Mouse (Mus musculus) heart, postnatal 14 days (tissue): ENCODE measurements around the gene Gm4707. TPM values are rescaled to one million over a fixed set of nuclear protein-coding genes. Genes with fewer than 3 reads are reported as not detected.
A peak's percentile ranks its signal among the peaks of the same experiment; 100 is the strongest.
"Not testable (repeated sequence)": the region's sequence is repeated elsewhere in the genome, so short reads cannot be mapped to it uniquely, and the experiment has no call there.

Experiments used
- DNase-seq, 2 experiments: peaks; one replicate each; pipeline ENCODE4 v3.0.0; 2021 to 2022
- intact Hi-C: fragments of 180-260 bp; cut with DNase I; formaldehyde crosslinking; loops from one replicate; pipeline ENCODE4 v1.15.1; 2025
- long read RNA-seq, 2 experiments: library from polyadenylated mRNA; stranded (forward); transcript quantifications; one replicate each; pipeline ENCODE4 v2.0.0; 2021
- total RNA-seq, 2 experiments: library from RNA; stranded (reverse); gene quantifications; 2 replicates each; pipeline ENCODE4 v1.2.3; 2021

Gene Gm4707
- 1 to 10 TPM in 1 of 2 experiments, under 1 TPM in 1; 0.88 to 1.6 TPM for total RNA-seq
- long read RNA-seq, experiment 1 = 0 reads
- long read RNA-seq, experiment 2 = 0 reads

DNA sequence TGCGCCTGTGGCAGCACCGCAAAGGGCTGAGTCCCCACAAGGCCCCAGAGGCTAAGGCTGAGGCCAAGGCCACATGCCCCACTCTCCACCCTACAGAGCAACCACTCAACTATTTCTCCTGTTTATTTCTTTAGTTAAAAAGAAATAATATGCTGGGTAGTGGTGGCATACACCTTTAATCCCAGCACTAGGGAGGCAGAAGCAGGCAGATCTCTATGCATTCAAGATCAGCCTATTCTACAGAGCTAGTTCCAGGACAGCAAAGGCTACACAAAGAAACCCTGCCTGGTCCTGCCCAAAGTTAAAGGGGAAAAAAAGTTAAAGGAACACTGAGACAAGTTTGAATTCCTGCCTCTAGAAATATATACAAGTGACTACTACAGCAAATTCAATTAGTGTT is at the start of gene Gm4707:
Gm4707 (minus strand) TSS at position 101 of the 400 bp plus-strand sequence.
- intact Hi-C loops = no loop called here
- DNase-seq = no peak

GRCm38 (mm10) chr17:71506832-71507231 is 47.1 kb upstream of the Gm4707 start:
- intact Hi-C loops = no loop called here
- no peak for DNase-seq

DNA sequence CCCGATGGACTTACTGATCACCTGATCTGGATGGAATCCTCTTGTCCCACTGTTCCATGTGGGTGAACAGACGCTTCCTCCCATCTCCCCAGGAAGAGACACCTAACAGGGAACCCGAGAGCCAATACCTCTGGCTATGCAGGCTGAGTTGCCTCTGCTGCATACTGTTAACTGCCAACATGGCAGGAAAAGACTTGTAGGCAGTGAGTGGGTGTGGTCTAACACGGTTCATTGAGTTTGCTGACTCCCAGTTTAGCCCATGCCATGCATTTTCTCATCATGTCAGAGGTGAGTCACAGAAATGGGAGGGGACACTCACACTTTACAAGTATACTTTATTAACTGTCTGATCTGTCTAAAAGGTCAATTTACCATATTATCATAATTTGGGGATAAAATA is 36.1 kb upstream of the Gm4707 start:
- intact Hi-C loops = no loop called here
- DNase-seq = no peak

DNA sequence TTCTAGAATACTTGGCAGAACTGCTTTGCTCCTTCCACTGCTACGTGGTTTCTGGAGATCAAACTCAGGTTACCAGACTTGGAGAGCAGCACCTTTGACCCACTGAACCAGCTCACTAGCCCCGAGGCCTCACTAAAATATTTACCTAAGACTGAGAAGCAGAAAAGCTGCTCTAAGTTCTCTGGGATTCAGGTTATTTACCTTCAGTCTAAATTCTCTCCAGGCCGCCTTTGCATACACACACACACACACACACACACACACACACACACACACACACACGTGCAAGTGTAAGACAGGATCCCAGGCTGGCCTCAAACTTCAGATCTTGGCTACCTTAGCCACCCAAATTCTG is 31.6 kb upstream of the Gm4707 start:
- intact Hi-C loops = no loop called here
- DNase-seq = no peak

DNA sequence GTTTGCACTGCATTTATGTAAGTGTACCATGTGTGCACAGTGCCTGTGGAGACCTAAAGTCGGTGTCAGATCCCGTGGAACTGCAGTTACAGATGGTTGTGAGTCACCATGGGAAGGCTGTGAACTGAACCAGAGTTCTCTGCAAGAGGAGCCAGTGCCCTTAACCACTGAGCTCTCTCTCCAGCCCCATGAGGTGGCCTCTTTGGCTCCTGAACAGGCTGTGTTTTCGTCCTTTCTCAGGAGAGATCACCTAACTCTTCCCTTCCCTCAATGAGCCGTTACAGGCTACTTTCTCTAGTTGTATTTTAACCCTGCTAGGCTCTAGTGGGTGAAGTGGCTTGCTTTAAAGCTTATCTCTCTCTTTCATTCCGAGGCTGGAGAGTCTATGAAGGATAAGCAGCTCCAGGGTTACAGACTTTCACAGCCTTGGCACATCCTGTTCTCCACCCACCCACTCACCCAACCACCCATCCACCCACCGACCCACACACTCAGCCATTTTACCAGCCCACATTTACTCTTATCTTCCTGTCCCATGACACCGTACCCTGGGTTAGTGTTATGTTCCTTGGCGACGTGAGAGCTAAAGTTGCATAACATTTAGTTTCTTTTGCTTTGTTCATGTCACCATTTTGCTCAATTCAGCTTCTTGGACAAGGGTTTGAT is 31.1 kb upstream of the Gm4707 start:
- DNase-seq = no peak
- intact Hi-C loops = no loop called here

GRCm38 (mm10) chr17:71489703-71490461 is 30.2 kb upstream of the Gm4707 start:
- no peak for DNase-seq
- intact Hi-C loops = no loop called here

GRCm38 (mm10) chr17:71486231-71486851 is 26.6 kb upstream of the Gm4707 start:
- DNase-seq = peak; percentile 15 to 16
- intact Hi-C loops = no loop called here

DNA sequence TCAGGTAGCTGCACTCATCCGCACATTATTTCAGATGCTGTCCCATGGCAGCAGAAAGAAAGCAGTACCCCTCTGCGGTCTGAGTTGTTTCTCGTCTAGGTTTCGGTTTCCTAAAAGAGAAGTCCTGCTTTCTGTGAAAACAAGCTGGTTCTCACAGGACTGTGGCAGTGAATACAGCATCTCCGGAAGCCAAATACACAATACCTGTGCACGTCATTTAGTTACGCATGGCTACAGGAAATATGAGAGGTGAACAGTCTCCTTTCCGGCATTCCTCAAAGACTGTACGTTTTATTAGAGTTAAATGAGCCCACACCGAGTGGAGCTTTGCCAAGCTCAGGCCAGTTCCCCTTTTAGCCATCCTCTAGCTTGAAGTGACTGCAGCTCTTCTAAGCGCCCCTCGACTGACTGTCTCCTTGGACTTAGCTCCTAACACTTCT is 26.1 kb upstream of the Gm4707 start:
- peak; percentile 19 to 21 for DNase-seq
- intact Hi-C loops = no loop called here

- intact Hi-C loops = no loop called here
- no peak for DNase-seq
Measured at GRCm38 (mm10) chr17:71484711-71485110, 25.0 kb upstream of the Gm4707 start.

GRCm38 (mm10) chr17:71483418-71484060 is 23.8 kb upstream of the Gm4707 start:
- intact Hi-C loops = no loop called here
- DNase-seq = no peak

DNA sequence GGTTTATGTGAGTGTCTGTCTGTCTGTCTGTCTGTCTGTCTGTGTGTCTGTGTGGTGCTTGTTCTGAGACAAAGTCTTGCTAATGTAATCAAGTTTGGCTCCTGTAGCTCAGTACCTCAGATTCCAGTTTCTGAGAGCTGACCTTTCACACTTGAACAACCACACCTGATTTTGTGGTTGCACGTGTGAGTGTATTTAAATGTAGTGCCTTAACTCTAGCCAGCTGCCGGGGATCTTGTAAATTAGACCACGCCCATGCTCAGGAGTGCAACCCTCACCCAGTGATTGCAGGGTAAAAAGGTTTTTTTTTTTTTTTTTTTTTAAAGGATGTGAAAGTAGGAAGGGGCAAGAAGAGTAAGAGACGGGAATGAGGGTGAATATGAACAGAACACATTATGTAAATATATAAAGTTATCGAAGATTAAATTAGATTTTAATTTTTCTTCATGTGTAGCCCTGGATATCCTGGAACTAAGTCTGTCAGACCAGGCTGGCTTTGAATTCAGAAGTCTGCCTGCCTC is 19.7 kb upstream of the Gm4707 start:
- DNase-seq = no peak
- intact Hi-C loops = loop anchor here (5.0 kb wide), 1 partner anchor 48 kb away; the partner anchor contains the start of gene Ndc80

DNA sequence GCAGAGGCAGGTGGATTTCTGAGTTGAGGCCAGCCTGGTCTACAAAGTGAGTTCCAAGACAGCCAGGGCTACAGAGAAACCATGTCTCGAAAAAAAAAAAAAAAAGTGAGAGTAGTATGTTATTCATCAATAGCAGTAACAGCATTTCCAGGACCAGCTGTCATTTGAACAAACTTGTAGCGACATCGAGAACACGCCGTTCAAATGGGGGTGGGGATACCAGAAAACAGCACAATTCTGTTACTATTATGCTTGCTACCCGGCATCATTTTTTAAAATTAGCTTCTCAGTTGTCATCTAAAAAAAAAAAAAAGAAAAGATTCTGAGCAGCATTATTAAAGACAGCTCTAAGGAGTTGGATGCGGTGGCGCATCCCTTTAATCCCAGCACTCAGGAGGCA is 17.8 kb upstream of the Gm4707 start:
- intact Hi-C loops = loop anchor here (5.0 kb wide), 1 partner anchor 50 kb away; the partner anchor contains the start of gene Ndc80
- DNase-seq = no peak

DNA sequence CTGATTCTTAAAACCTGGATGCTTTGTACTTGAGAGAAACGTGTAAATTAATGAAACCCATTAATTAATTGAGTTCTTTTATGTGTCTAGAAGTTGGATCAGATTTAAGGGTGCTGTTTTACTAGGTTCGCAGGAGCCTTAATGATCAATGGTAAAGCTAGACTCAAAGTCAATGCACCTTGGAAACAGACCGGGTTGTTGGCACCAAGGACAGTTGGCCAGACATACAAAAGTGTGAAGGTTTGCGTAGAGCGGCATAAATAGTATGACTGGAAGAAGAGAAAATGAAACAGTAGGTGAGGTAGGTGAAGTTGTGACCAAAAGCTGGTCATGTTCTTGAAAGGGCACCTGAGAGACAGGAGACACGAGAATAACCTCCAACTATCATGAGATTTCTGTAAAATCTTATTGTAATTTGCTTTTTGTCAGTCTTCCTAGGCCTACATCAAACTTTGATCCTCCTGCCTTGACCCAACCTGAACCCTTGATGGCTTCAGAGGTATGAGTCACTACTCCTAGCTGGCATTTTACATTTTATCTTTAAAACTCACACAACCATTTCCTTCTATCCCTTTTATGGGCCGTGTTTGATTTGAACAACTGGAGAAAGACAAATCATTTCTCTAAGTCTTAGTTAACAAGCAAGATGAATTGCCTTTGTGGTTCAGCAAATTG is 16.8 kb upstream of the Gm4707 start:
- intact Hi-C loops = loop anchor here (5.0 kb wide), 1 partner anchor 51 kb away; the partner anchor contains the start of gene Ndc80

DNA sequence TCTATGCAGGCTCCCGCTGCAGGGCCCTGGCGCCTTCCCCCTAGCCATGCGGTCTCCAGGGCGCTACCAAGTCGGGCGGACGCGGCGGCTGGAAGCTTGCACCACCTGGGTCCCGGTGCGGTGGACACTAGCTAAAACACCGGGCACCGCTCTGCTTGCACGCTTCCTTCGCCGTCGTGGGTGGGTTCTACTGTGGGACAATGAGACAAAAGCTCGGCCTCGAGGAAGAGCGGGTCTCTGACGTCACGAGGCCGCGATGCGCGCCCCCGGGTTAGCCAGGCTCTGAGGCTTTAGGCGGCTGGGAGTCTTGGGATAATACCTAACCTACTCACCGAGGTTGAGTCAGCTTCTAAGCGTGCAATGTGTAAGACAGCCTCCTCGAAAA is 16.0 kb upstream of the Gm4707 start:
- intact Hi-C loops = loop anchor here (5.0 kb wide), 1 partner anchor 52 kb away; the partner anchor contains the start of gene Ndc80
- DNase-seq = peak; percentile 71

More for the DNA sequence above, 16.8 kb upstream of the Gm4707 start:
- DNase-seq = no peak

- intact Hi-C loops = loop anchor here (5.0 kb wide), 1 partner anchor 52 kb away; the partner anchor contains the start of gene Ndc80
- peak; percentile 94 to 95 for DNase-seq
Measured at GRCm38 (mm10) chr17:71474762-71475704, 15.3 kb upstream of the Gm4707 start, which contains the start of gene Smchd1. Smchd1 (minus strand) TSS chr17:71475343.

GRCm38 (mm10) chr17:71474128-71474527 is 14.4 kb upstream of the Gm4707 start:
- intact Hi-C loops = no loop called here
- DNase-seq = no peak

GRCm38 (mm10) chr17:71471261-71471660 is 11.5 kb upstream of the Gm4707 start:
- DNase-seq = no peak
- intact Hi-C loops = no loop called here

DNA sequence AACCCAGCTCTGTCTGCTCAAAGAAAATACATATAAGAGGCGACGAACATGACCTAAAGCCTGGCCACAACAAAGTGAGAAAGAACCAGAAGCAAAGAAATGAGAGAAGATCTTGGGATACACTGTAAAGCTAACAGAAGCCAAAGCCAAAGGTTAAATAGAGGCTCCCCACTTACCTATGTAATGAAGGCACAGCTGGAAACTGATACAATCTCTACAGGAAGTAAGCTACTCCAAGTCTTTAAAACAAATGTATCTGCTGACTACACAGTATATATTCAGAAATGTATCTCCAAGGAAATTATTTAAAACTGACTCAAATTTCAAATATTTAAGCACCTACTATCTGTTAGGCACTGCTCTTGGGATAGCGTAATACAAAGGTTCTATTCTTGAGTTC is 594 bp upstream of the Gm4707 start:
- no peak for DNase-seq
- intact Hi-C loops = no loop called here

DNA sequence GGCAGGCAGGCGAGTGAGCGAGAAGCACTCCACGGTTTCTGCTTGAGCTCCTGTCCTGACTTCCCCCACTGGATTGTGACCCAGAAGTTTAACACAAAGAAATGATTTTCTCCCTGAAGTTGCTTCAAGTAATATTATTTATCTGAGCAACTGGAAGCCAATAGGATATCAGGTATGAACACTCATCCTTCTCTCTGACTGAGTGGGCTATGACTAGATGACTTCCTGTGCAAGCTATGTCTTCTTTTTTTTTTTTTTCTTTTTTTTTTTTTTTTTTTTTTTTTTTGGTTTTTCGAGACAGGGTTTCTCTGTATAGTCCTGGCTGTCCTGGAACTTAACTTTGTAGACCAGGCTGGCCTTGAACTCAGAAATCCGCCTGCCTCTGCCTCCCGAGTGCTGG is 2.4 kb downstream of the Gm4707 start:
- intact Hi-C loops, DNase-seq: not testable (repeated sequence)
